Mouse (Mus musculus): ENCODE measurements at regions not wholly inside any gene's neighbourhood (a gene's known extent, or its start where the extent isn't known, plus 50 kb on each side); places are given as distances from the start of the nearest gene placed in this dataset.

GRCm38 (mm10) chr10:14231464-14231863 is 265.6 kb downstream of the Hivep2 start:
- no peak for DNase-seq (ENCODE audit: low spot score in 2 of 2)

GRCm38 (mm10) chr10:14217284-14217683 is 251.4 kb downstream of the Hivep2 start:
- no peak for DNase-seq (ENCODE audit: low spot score in 2 of 2)

GRCm38 (mm10) chr10:14216191-14216992 is 250.5 kb downstream of the Hivep2 start:
- DNase-seq (ENCODE audit: low spot score in 2 of 2) = peak; percentile 58 to 70

GRCm38 (mm10) chr10:14215512-14215911 is 249.6 kb downstream of the Hivep2 start:
- peak in 1 of 2 experiments; percentile 67 for DNase-seq (ENCODE audit: low spot score in 2 of 2)

- no peak for DNase-seq (ENCODE audit: low spot score in 2 of 2)
Measured at GRCm38 (mm10) chr10:14213536-14213935, 247.7 kb downstream of the Hivep2 start.

GRCm38 (mm10) chr10:14211926-14212325 is 246.1 kb downstream of the Hivep2 start:
- DNase-seq (ENCODE audit: low spot score in 2 of 2) = peak; percentile 82 to 91

GRCm38 (mm10) chr10:14211481-14211880 is 245.6 kb downstream of the Hivep2 start:
- peak in 1 of 2 experiments; percentile 81 for DNase-seq (ENCODE audit: low spot score in 2 of 2)

DNA sequence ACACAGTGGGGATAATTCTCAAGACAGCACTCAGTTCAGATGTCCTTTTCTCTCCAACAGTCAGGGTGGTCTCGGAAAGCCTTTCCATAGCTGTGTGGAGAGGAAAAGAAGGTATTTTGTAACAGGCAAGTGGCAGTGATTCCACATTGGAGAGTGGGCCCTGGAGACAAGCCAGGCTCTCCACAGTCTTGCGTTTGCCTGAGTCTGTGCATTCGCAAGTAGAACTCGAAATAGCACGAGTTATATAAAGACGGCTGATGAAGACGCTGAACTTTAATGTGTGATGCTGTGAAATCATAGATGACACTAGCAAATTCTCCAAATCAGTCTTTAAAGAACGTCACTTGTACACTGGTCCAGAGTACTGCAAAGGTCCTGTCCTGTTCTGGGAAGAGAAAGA is 244.6 kb downstream of the Hivep2 start:
- DNase-seq (ENCODE audit: low spot score in 2 of 2) = peak; percentile 83 to 94

GRCm38 (mm10) chr10:14210045-14210444 is 244.2 kb downstream of the Hivep2 start:
- DNase-seq (ENCODE audit: low spot score in 2 of 2) = peak in 1 of 2 experiments; percentile 50

GRCm38 (mm10) chr10:14208206-14208605 is 242.3 kb downstream of the Hivep2 start:
- peak in 1 of 2 experiments; percentile 49 for DNase-seq (ENCODE audit: low spot score in 2 of 2)

- peak in 1 of 2 experiments; percentile 77 for DNase-seq (ENCODE audit: low spot score in 2 of 2)
Measured at GRCm38 (mm10) chr10:14207616-14208015, 241.7 kb downstream of the Hivep2 start.

DNA sequence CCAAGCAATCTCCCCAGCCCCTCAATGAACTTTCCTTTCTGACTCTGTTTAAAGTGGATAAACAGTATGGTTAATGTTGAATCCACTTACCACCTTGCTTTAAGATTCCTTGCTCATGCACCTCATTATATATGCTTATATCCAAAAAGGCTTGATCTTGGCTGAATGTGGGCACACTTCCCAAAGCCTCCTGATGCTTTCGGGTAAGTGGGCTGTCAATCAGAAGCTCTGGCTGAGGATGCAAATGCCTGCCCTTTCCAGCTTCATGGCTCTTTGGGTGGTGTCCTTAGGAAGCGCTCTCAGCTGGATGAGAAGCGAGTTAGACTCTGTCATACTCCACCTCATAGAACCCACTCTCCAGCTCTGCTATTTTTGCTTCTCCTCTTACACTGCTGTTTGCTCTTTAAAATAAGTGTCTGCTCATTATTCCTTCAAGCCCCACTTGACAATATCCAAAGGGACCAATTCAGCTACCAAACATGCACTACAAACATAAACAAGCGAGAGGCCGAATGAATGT is 241.2 kb downstream of the Hivep2 start:
- DNase-seq (ENCODE audit: low spot score in 2 of 2) = no peak
